Mouse (Mus musculus) kidney, adult 2 months (tissue): ENCODE data around the gene Prkaca.

Source experiments
- CTCF ChIP-seq: fragments of 200-500 bp; conservative IDR thresholded peaks from 2 replicates; pipeline ENCODE4 v1.5.1; 2011; ENCODE audit warnings: low read depth, mild to moderate bottlenecking, control low read depth, low read length, moderate library complexity, mixed read lengths; ENCODE audit not compliant: insufficient read depth, insufficient read length
- POLR2A ChIP-seq: fragments of 200-500 bp; IDR thresholded peaks from one replicate; pipeline ENCODE4 v1.6.1; 2011; ENCODE audit warnings: low read depth, low read length, control low read depth

- no peak for TF ChIP-seq POLR2A
- TF ChIP-seq CTCF, result no peak
These were observed 38.6 kb upstream of the Prkaca start for GRCm38 (mm10) chr8:83934222-83934621.
